Mouse (Mus musculus) midbrain, embryonic 16.5 days (tissue): Measurements from ENCODE around the gene Fzd7. TPM values are rescaled to one million over a fixed set of nuclear protein-coding genes. Genes with fewer than 3 reads are reported as not detected.

ENCODE experiments used
- ATAC-seq: fragments of 200-750 bp; cut with Nextera tagmentation; 2 replicates; pipeline ENCODE4 v1.8.0; 2017; ENCODE audit warnings: moderate TSS enrichment
- H3K27ac ChIP-seq: fragments of 300-500 bp; sonication (generic); 2 replicates; pipeline ENCODE4 v1.5.1; 2014; ENCODE audit warnings: mild to moderate bottlenecking, low read length, mixed read lengths
- H3K27me3 ChIP-seq: fragments of 300-500 bp; sonication (generic); 2 replicates; pipeline ENCODE4 v1.6.1; 2014; ENCODE audit warnings: low read depth, low read length, mixed read lengths; ENCODE audit not compliant: control insufficient read depth, insufficient read depth
- H3K36me3 ChIP-seq: fragments of 300-500 bp; sonication (generic); 2 replicates; pipeline ENCODE4 v1.6.1; 2014; ENCODE audit warnings: mild to moderate bottlenecking, low read length, moderate library complexity, mixed read lengths; ENCODE audit not compliant: control insufficient read depth, insufficient read depth
- H3K4me1 ChIP-seq: fragments of 300-500 bp; sonication (generic); 2 replicates; pipeline ENCODE4 v1.6.1; 2014; ENCODE audit warnings: mild to moderate bottlenecking, low read length, mixed read lengths; ENCODE audit not compliant: control insufficient read depth, insufficient read depth
- H3K4me2 ChIP-seq: fragments of 300-500 bp; sonication (generic); 2 replicates; pipeline ENCODE4 v1.6.1; 2014; ENCODE audit warnings: mild to moderate bottlenecking, low read length, mixed read lengths
- H3K4me3 ChIP-seq: fragments of 300-500 bp; sonication (generic); 2 replicates; pipeline ENCODE4 v1.5.1; 2014; ENCODE audit warnings: low read depth, mild to moderate bottlenecking, low read length, moderate library complexity, mixed read lengths
- H3K9ac ChIP-seq: fragments of 300-500 bp; sonication (generic); 2 replicates; pipeline ENCODE4 v1.6.1; 2014; ENCODE audit warnings: low read depth, low read length, mixed read lengths
- H3K9me3 ChIP-seq: fragments of 300-500 bp; sonication (generic); replicated peaks from 2 replicates; pipeline ENCODE4 v1.6.1; 2014; ENCODE audit warnings: mild to moderate bottlenecking, low read length, mixed read lengths; ENCODE audit not compliant: control insufficient read depth, poor library complexity, severe bottlenecking
- WGBS: fragments of 180-500 bp; shearing (Covaris S2); extraction: QIAGEN DNeasy Blood & Tissue Kit; methylation state at CpG from one replicate; pipeline ENCODE4 v1.1.7; 2014; 5-methylcytosine and 5-hydroxymethylcytosine counted together
- polyA plus RNA-seq: library from polyadenylated mRNA; unstranded; fragments of >200 nt; fragmentation: Nextera tagmentation; extraction: Ambion mirVana; gene quantifications from 2 replicates; pipeline ENCODE4 v1.2.1, GENCODE M21; 2015

Gene Fzd7
- polyA plus RNA-seq, 1 experiment from 2014 or later: 3.2 TPM

DNA sequence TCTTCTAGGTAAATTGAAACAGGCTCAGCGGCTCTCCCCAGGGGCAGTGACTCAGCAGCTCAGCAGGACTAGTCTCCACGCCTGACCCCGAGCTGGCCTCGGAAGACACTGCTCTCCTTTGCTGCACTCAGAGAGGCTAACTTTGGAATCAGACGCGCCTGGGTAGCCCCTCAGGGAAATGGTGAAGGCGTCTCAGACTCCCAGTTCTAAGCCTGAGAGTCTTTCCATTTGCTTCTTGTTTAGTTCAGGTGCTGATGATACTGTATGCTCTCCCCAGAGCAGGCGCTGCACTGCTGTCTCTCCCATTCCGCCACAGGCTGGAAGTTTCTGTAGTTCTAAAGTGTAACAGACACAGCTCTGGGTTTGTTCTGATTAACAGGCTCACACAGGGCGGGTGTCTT lies 5.4 kb downstream of the Fzd7 start:
- Histone ChIP-seq H3K4me1 (peaks cover 20% of the 10 kb centered on the region), H3K9me3 (no peaks in the 10 kb centered on the region), H3K4me2 (peak overlapping the region; percentile 37), H3K4me3 (no peak overlapping the region), H3K36me3 (no peaks in the 10 kb centered on the region), H3K9ac (no peak overlapping the region), H3K27me3 (peaks cover 3% of the 10 kb centered on the region), H3K27ac (no peak overlapping the region)
- 5% methylated on average over 10 of the region's 10 CpGs for WGBS
- ATAC-seq: no peak

GRCm38 (mm10) chr1:59488481-59488880 lies 6.3 kb downstream of the Fzd7 start:
- H3K4me1 ChIP-seq: peaks cover 11% of the 10 kb centered on the region
- no peak overlapping the region for H3K4me3 ChIP-seq
- H3K4me2 ChIP-seq: no peak overlapping the region
- H3K9ac ChIP-seq: no peak overlapping the region
- H3K9me3 ChIP-seq: no peaks in the 10 kb centered on the region
- ATAC-seq: no peak
- H3K27ac ChIP-seq: no peak overlapping the region
- 49% methylated on average over 4 of the region's 4 CpGs for WGBS
- H3K36me3 ChIP-seq: no peaks in the 10 kb centered on the region
- H3K27me3 ChIP-seq: peaks cover 3% of the 10 kb centered on the region

DNA sequence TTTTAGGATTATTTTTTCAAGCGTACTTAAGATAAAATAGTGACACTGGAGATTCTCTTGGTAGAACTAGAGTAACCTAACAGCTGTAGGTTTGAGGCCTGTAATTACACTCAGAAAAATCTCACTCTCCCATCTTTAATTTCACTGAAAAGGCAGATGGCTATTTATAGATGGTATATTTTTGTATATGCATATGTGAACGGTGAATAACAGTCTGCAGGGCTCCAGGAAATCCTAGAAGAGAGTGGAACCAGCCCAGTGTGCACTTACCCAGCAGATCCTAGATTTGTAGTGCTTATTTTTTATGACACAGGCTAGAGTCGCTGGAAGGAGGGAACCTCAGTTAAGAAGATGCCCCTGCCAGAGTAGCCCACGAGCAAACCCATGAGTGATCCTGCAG lies 6.8 kb downstream of the Fzd7 start:
- WGBS: 60% methylated on average over 4 of the region's 4 CpGs

DNA sequence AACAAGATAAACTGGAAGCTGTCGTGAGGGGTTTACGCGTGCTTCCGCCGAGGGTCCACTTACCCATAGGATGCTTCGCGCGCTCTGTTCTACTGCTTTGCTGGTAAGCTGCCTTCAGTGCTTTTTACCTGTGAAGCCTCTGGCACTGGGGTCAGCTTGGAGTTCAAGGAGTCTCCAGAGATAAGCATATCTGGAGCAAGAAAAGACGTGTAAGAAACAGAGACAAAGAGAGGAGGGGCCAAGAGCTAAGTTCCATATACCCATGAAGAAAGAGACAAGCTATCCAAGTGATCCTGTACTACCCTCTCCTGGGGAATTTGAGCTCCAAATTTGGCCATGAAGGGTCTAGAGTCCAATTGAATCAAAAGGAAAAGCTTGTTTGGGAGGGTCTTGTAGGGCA lies 9.3 kb downstream of the Fzd7 start:
- Histone ChIP-seq H3K36me3 (no peaks in the 10 kb centered on the region), H3K4me1 (peaks cover 8% of the 10 kb centered on the region; the same call in 1 of the 2 replicates), H3K27me3 (no peaks in the 10 kb centered on the region), H3K4me2 (no peak overlapping the region), H3K9me3 (no peaks in the 10 kb centered on the region), H3K27ac (no peak overlapping the region), H3K9ac (no peak overlapping the region), H3K4me3 (no peak overlapping the region)
- ATAC-seq: no peak
- WGBS: 85% methylated on average over 9 of the region's 9 CpGs

More for the DNA sequence above, 6.8 kb downstream of the Fzd7 start:
- Histone ChIP-seq H3K4me2 (no peak overlapping the region), H3K9ac (no peak overlapping the region), H3K4me3 (no peak overlapping the region), H3K9me3 (no peaks in the 10 kb centered on the region), H3K27ac (no peak overlapping the region), H3K4me1 (peaks cover 8% of the 10 kb centered on the region), H3K27me3 (peaks cover under 1% of the 10 kb centered on the region), H3K36me3 (no peaks in the 10 kb centered on the region)
- ATAC-seq: no peak

DNA sequence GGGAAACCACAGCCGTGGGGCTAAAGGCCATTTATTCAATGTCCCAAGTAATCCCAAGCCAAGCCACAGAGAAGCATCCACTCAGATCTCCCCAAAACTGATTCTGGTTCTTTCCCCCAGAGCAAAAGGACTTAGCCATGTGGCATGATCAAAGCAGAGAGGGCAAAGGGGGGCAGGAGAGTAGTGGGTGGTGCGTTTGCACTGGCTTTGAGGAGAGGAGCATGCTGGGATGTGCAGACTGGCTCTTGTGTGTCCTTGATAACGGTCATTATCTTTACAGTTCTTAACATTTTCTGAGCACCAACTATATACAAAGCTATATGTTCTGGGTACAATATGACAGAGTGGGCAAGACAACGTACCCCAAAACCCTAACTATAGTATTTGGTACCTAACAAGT lies 10.2 kb downstream of the Fzd7 start:
- no peak for ATAC-seq
- WGBS: 66% methylated on average over 4 of the region's 4 CpGs
- Histone ChIP-seq H3K4me1 (peaks cover 5% of the 10 kb centered on the region; the same call in 1 of the 2 replicates), H3K27me3 (no peaks in the 10 kb centered on the region), H3K36me3 (no peaks in the 10 kb centered on the region), H3K4me3 (no peak overlapping the region), H3K27ac (no peak overlapping the region), H3K9me3 (no peaks in the 10 kb centered on the region), H3K9ac (no peak overlapping the region), H3K4me2 (no peak overlapping the region)

DNA sequence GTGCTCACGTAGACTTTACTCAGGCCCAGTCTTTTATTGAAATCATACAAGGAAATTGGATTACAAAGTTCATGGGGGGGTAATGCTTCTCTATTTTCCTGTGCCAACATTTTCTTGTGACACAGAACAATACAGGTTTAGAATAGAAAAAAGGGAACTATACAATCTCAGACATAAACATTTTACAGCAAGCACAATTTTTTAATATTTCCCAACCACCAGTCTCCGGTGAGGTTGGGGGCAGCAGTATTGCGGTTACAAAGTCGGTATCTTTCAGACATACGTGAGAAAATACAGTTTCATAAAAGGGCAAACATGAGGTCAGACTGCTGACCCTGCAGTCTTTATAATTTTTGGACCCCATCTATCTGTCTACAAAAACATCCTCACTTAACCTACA lies 13.7 kb downstream of the Fzd7 start:
- 92% methylated on average over 5 of the region's 5 CpGs for WGBS
- H3K4me3 ChIP-seq: no peak overlapping the region
- no peaks in the 10 kb centered on the region for H3K4me1 ChIP-seq
- H3K9me3 ChIP-seq: no peaks in the 10 kb centered on the region
- H3K27me3 ChIP-seq: no peaks in the 10 kb centered on the region
- no peak overlapping the region for H3K27ac ChIP-seq
- no peak overlapping the region for H3K4me2 ChIP-seq
- H3K36me3 ChIP-seq: no peaks in the 10 kb centered on the region
- no peak for ATAC-seq
- H3K9ac ChIP-seq: no peak overlapping the region

DNA sequence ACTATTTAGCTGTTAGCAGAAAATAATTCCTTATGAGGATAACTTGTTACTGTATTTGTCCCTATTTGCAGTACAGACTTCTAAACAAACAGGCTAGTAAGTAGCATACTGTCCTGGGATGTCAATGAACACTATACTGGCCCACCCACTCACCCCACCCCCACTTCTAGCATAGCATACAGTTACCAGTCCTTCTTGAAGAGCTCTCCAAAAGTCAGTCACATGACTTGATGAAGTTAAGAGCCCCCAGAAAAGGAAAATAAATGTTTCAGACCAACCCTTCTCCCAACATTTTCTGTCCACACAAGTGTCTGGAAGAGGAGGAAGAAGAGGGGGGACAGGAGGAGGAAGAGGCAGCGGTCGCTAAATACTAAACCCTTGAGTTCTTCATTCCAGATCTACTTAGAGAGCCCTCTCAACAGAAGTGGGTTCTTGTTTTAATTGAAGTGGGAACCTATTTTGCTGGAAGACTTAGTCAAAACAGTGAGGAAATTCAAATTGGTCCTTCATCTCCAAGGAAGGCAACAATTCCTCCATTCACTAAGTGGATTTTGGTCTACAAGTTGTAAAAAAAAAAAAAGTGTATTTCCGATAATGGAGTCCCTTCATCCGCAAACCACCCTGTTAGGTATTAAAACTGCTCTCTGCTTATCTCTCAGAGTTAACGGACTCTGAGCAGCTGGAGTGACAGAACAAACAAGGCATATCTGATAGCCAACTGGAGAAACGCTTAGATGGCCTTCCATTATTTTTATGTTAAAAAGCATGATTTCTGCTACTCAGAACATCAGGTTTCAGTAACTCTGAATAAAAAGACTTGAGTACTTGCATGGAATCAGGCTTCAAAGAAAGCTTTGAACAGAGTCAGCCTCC lies 15.8 kb downstream of the Fzd7 start:
- H3K36me3 ChIP-seq: no peaks in the 10 kb centered on the region
- H3K4me3 ChIP-seq: no peak overlapping the region
- H3K9ac ChIP-seq: no peak overlapping the region
- H3K27ac ChIP-seq: no peak overlapping the region
- WGBS: 71% methylated on average over 6 of the region's 6 CpGs
- ATAC-seq: no peak
- no peak overlapping the region for H3K4me2 ChIP-seq
- no peaks in the 10 kb centered on the region for H3K4me1 ChIP-seq
- no peaks in the 10 kb centered on the region for H3K27me3 ChIP-seq
- no peaks in the 10 kb centered on the region for H3K9me3 ChIP-seq

DNA sequence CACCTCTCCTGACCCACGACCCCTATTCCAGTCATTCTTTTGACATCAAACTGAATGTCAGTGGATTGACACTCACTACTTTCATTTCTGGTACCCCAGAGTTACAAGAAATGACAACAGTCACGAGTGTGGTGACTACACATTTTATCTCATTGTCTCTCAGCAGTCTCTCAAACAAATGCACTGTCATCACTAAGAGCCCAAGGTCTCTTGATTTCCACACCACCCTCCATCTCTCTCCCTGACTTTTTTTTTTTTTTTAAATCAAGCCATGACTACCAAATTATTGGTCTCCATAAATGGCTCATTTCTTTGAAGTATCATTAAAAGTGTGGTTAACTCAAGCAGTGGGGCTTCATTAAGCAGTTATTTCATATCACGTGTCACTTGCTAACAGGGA lies 17.1 kb downstream of the Fzd7 start:
- Histone ChIP-seq H3K27ac (no peak overlapping the region), H3K4me1 (no peaks in the 10 kb centered on the region), H3K4me3 (no peak overlapping the region), H3K36me3 (no peaks in the 10 kb centered on the region), H3K27me3 (no peaks in the 10 kb centered on the region), H3K9me3 (no peaks in the 10 kb centered on the region), H3K4me2 (no peak overlapping the region), H3K9ac (no peak overlapping the region)
- WGBS: 73% methylated on average over 3 of the region's 3 CpGs
- ATAC-seq: no peak

GRCm38 (mm10) chr1:59502355-59502754 lies 20.1 kb downstream of the Fzd7 start:
- Histone ChIP-seq H3K4me2 (no peak overlapping the region), H3K4me1 (no peaks in the 10 kb centered on the region), H3K27ac (no peak overlapping the region), H3K27me3 (no peaks in the 10 kb centered on the region), H3K9me3 (no peaks in the 10 kb centered on the region), H3K9ac (no peak overlapping the region), H3K36me3 (no peaks in the 10 kb centered on the region), H3K4me3 (no peak overlapping the region)
- no peak for ATAC-seq
- WGBS: 79% methylated on average over 2 of the region's 2 CpGs
